Mouse (Mus musculus): ENCODE data around the gene Rpl36.

DNA sequence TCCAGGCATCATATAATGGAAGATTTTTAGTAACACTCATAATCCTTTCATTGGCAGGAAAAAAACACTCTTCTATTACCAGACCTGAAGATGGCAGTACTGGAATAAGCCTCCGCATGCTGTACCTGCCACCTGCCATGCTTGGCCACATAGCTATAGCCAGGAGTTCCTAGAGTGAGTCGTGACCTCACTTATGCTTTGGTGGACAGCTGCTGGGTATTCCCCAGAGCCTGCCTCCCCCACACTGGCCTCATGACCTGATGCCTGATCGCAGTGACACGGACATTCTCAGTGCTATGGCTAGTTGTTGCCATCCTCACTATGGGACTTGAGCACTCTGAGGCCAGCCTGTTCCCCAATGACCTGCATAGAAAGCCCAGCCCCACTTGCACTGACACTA lies 42.9 kb upstream of the Rpl36 start:
- no peak for TF ChIP-seq POLR2A (IDR thresholded peaks at IDR 0.05; ENCODE audit: extremely low read depth, insufficient read depth, low read length)
- no peak for TF ChIP-seq CTCF (IDR thresholded peaks at IDR 0.05; ENCODE audit: extremely low read depth, insufficient read depth, low read length)
